Mouse (Mus musculus): ENCODE results near the gene Camkv. TPM values are rescaled to one million over a fixed set of nuclear protein-coding genes. Genes with fewer than 3 reads are reported as not detected.

The Camkv gene
- polyA plus RNA-seq, 1 experiment from 2014 or later: 0.07 TPM

DNA sequence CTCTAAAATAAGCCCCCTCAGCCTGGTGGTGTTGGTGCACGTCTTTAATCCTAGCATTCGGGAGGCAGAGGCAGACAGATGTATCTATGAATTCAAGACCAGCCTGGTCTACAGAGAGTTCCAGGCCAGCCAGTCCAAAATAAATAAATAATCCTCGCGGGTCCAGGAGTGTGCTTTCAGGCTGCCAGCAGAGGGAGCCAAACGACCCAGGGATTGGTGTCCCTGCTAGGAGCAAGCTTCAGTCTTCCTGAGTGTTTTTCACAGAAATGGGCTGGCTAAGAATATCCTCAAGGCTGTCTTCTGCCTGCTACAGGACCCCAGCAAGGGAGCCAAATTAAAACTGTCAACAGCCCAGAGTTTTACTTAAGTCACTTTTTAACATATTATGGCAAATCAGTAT is 28.2 kb downstream of the Camkv start:
- H3K36me3 ChIP-seq (ENCODE audit: control insufficient read depth, insufficient read depth, low read length): peaks cover 49% of the 10 kb centered on the region
- peak overlapping the region; percentile 49 to 80 for H3K27ac ChIP-seq (replicated peaks in 1 of 2; ENCODE audit: control insufficient read depth in 1 of 2, insufficient read depth in 1 of 2, low read depth in 2 of 2, low read length in 2 of 2)
- no peak overlapping the region for H3K4me3 ChIP-seq (ENCODE audit: control insufficient read depth in 1 of 2, insufficient read depth in 1 of 2, low read depth in 1 of 2, low read length in 2 of 2)
- H3K9ac ChIP-seq (ENCODE audit: low read length): peak overlapping the region; percentile 9; the same call in 1 of the 2 replicates
- 18% methylated on average over 5 of the region's 5 CpGs for WGBS
- H3K4me2 ChIP-seq (ENCODE audit: low read length): no peak overlapping the region
- no peaks in the 10 kb centered on the region for H3K27me3 ChIP-seq (ENCODE audit: control insufficient read depth, insufficient read depth, low read length)
- ATAC-seq (ENCODE audit: insufficient number of reproducible peaks, insufficient read depth, low FRiP score, low read depth): no peak; the same call in 1 of the 2 replicates
- no peaks in the 10 kb centered on the region for H3K9me3 ChIP-seq (ENCODE audit: control insufficient read depth, low read length)
- peaks cover 0 to 8% of the 10 kb centered on the region in 2 experiments; a peak in 1 of 4 replicates for H3K4me1 ChIP-seq (ENCODE audit: control insufficient read depth in 2 of 2, insufficient read depth in 2 of 2, low read length in 2 of 2)

DNA sequence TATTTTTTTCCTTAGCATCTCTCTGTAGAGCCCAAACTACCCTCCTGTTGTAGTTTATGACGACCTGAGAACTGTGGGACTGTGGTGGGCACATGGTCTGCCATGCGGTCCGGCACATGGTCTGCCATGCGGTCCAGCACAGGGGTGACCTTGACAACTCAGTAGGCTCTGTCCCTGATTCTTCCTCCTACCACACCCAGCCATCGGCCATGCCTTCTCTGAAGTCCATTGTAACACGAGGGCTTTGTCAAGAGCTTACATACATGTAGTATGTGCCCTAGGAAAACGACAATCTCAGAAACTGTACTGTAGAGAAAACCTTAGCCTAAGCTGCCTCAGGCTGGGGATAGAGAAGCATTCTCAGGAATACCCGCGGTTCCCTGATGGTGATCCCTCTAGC is 29.2 kb downstream of the Camkv start:
- Histone ChIP-seq H3K9me3 (ENCODE audit: control insufficient read depth, low read length) (no peaks in the 10 kb centered on the region), H3K4me3 (ENCODE audit: control insufficient read depth in 1 of 2, insufficient read depth in 1 of 2, low read depth in 1 of 2, low read length in 2 of 2) (no peak overlapping the region), H3K27me3 (ENCODE audit: control insufficient read depth, insufficient read depth, low read length) (no peaks in the 10 kb centered on the region), H3K4me2 (ENCODE audit: low read length) (no peak overlapping the region), H3K36me3 (ENCODE audit: control insufficient read depth, insufficient read depth, low read length) (peaks cover 42% of the 10 kb centered on the region), H3K27ac (replicated peaks in 1 of 2; ENCODE audit: control insufficient read depth in 1 of 2, insufficient read depth in 1 of 2, low read depth in 2 of 2, low read length in 2 of 2) (peak overlapping the region in 1 of 2 experiments; percentile 25; a peak in 1 of 4 replicates), H3K9ac (ENCODE audit: low read length) (no peak overlapping the region), H3K4me1 (ENCODE audit: control insufficient read depth in 2 of 2, insufficient read depth in 2 of 2, low read length in 2 of 2) (peaks cover 0 to 8% of the 10 kb centered on the region in 2 experiments; a peak in 1 of 4 replicates)
- ATAC-seq (ENCODE audit: insufficient number of reproducible peaks, insufficient read depth, low FRiP score, low read depth): no peak
- WGBS: 82% methylated on average over 9 of the region's 9 CpGs

DNA sequence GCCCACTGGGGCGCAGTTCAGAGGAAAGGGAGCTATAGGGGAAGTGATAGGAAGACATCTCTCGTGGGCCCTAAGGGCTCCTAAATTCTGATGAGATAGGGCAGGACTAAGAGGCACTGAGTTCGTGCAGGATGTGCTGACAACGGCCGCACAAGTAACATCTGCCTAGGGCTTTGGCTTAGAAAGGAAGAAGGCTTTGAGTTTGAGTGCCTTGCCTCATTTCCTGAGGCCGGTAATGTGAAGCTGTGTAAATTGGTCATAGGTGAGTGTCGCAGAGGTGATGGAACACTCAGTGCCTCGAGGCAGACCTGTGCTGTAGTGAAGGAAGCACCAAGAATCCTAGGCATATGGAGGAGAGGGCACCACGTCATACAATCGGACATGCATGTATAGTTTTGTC is 31.2 kb downstream of the Camkv start:
- H3K27me3 ChIP-seq (ENCODE audit: control insufficient read depth, insufficient read depth, low read length): no peaks in the 10 kb centered on the region
- no peak for ATAC-seq (ENCODE audit: insufficient number of reproducible peaks, insufficient read depth, low FRiP score, low read depth)
- no peak overlapping the region for H3K9ac ChIP-seq (ENCODE audit: low read length)
- no peak overlapping the region for H3K4me2 ChIP-seq (ENCODE audit: low read length)
- no peaks in the 10 kb centered on the region for H3K9me3 ChIP-seq (ENCODE audit: control insufficient read depth, low read length)
- H3K36me3 ChIP-seq (ENCODE audit: control insufficient read depth, insufficient read depth, low read length): peaks cover 29% of the 10 kb centered on the region
- no peak overlapping the region for H3K27ac ChIP-seq (replicated peaks in 1 of 2; ENCODE audit: control insufficient read depth in 1 of 2, insufficient read depth in 1 of 2, low read depth in 2 of 2, low read length in 2 of 2)
- no peak overlapping the region for H3K4me3 ChIP-seq (ENCODE audit: control insufficient read depth in 1 of 2, insufficient read depth in 1 of 2, low read depth in 1 of 2, low read length in 2 of 2)
- H3K4me1 ChIP-seq (ENCODE audit: control insufficient read depth in 2 of 2, insufficient read depth in 2 of 2, low read length in 2 of 2): peaks cover 0 to 12% of the 10 kb centered on the region in 2 experiments; a peak in 2 of 4 replicates
- WGBS: 83% methylated on average over 10 of the region's 10 CpGs

DNA sequence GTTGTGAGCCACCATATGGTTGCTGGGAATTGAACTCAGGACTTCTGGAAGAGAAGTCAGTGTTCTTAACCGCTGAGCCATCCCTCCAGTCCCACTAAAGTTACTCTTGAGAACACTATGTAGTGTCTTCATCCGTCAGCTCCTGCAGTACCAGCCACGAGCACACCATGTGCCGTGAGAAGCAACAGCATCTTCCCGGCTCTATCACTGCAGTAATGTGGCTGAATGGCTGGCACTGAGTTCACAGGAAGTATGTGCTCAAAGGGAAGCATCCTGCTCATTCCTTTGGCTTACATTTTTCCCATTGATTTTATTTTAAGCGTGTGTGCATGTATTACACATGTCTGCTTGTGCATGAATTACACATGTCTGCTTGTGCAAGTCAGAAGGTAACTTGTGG is 32.0 kb downstream of the Camkv start:
- no peak overlapping the region for H3K4me2 ChIP-seq (ENCODE audit: low read length)
- H3K9ac ChIP-seq (ENCODE audit: low read length): no peak overlapping the region
- peaks cover 0 to 18% of the 10 kb centered on the region in 2 experiments; a peak in 2 of 4 replicates for H3K4me1 ChIP-seq (ENCODE audit: control insufficient read depth in 2 of 2, insufficient read depth in 2 of 2, low read length in 2 of 2)
- ATAC-seq (ENCODE audit: insufficient number of reproducible peaks, insufficient read depth, low FRiP score, low read depth): no peak
- H3K27me3 ChIP-seq (ENCODE audit: control insufficient read depth, insufficient read depth, low read length): no peaks in the 10 kb centered on the region
- 80% methylated on average over 6 of the region's 6 CpGs for WGBS
- H3K9me3 ChIP-seq (ENCODE audit: control insufficient read depth, low read length): no peaks in the 10 kb centered on the region
- no peak overlapping the region for H3K4me3 ChIP-seq (ENCODE audit: control insufficient read depth in 1 of 2, insufficient read depth in 1 of 2, low read depth in 1 of 2, low read length in 2 of 2)
- peaks cover 22% of the 10 kb centered on the region for H3K36me3 ChIP-seq (ENCODE audit: control insufficient read depth, insufficient read depth, low read length)
- H3K27ac ChIP-seq (replicated peaks in 1 of 2; ENCODE audit: control insufficient read depth in 1 of 2, insufficient read depth in 1 of 2, low read depth in 2 of 2, low read length in 2 of 2): no peak overlapping the region

DNA sequence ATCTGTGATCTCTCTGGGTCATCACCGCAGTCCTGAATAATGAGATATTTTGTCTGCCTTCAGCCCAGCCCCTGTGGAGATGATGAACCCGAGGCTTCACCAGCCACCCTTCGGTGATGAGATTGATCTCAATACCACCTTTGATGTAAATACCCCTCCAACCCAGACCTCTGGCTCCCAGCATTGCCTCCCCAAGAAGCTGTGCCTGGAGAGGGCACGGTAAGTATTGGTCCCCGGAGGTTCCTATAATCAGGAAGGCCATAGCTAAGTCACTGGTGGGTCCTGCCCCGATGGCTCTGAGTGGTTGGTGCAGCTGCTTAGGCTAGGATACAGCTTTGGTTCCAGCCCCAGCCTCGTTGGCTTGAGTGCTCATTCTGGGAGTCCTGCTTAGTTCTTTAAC is 33.1 kb downstream of the Camkv start:
- no peak overlapping the region for H3K9ac ChIP-seq (ENCODE audit: low read length)
- H3K36me3 ChIP-seq (ENCODE audit: control insufficient read depth, insufficient read depth, low read length): peaks cover 18% of the 10 kb centered on the region
- H3K4me1 ChIP-seq (ENCODE audit: control insufficient read depth in 2 of 2, insufficient read depth in 2 of 2, low read length in 2 of 2): peaks cover 0 to 18% of the 10 kb centered on the region in 2 experiments; a peak in 2 of 4 replicates
- H3K27ac ChIP-seq (replicated peaks in 1 of 2; ENCODE audit: control insufficient read depth in 1 of 2, insufficient read depth in 1 of 2, low read depth in 2 of 2, low read length in 2 of 2): no peak overlapping the region
- 88% methylated on average over 7 of the region's 7 CpGs for WGBS
- ATAC-seq (ENCODE audit: insufficient number of reproducible peaks, insufficient read depth, low FRiP score, low read depth): no peak
- no peak overlapping the region for H3K4me3 ChIP-seq (ENCODE audit: control insufficient read depth in 1 of 2, insufficient read depth in 1 of 2, low read depth in 1 of 2, low read length in 2 of 2)
- H3K4me2 ChIP-seq (ENCODE audit: low read length): no peak overlapping the region
- no peaks in the 10 kb centered on the region for H3K27me3 ChIP-seq (ENCODE audit: control insufficient read depth, insufficient read depth, low read length)
- no peaks in the 10 kb centered on the region for H3K9me3 ChIP-seq (ENCODE audit: control insufficient read depth, low read length)

DNA sequence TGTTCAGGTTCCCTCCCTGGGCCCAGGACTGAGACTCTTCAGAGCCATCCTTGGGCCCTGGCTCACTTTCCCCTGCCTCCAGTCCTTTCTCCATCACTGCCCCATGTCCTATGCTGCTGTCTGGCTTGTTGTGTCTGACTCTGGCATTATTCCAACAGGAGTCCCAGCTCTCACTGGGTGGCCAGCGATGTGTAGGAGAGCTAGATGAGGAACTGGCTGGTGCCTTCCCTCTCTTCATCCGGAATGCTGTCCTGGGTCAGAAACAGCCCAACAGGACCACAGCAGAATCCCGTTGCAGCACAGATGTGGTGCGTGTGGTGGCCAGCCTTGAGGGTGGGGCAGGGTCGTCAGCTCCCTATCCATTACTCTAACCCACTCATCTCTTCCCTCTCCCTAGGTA is 34.8 kb downstream of the Camkv start:
- H3K27ac ChIP-seq (replicated peaks in 1 of 2; ENCODE audit: control insufficient read depth in 1 of 2, insufficient read depth in 1 of 2, low read depth in 2 of 2, low read length in 2 of 2): no peak overlapping the region
- H3K9me3 ChIP-seq (ENCODE audit: control insufficient read depth, low read length): no peaks in the 10 kb centered on the region
- 72% methylated on average over 5 of the region's 5 CpGs for WGBS
- H3K4me3 ChIP-seq (ENCODE audit: control insufficient read depth in 1 of 2, insufficient read depth in 1 of 2, low read depth in 1 of 2, low read length in 2 of 2): no peak overlapping the region
- no peak for ATAC-seq (ENCODE audit: insufficient number of reproducible peaks, insufficient read depth, low FRiP score, low read depth)
- no peak overlapping the region for H3K9ac ChIP-seq (ENCODE audit: low read length)
- H3K36me3 ChIP-seq (ENCODE audit: control insufficient read depth, insufficient read depth, low read length): peaks cover 14% of the 10 kb centered on the region
- no peaks in the 10 kb centered on the region for H3K27me3 ChIP-seq (ENCODE audit: control insufficient read depth, insufficient read depth, low read length)
- no peak overlapping the region for H3K4me2 ChIP-seq (ENCODE audit: low read length)
- peaks cover 8 to 22% of the 10 kb centered on the region in 2 experiments for H3K4me1 ChIP-seq (ENCODE audit: control insufficient read depth in 2 of 2, insufficient read depth in 2 of 2, low read length in 2 of 2)

DNA sequence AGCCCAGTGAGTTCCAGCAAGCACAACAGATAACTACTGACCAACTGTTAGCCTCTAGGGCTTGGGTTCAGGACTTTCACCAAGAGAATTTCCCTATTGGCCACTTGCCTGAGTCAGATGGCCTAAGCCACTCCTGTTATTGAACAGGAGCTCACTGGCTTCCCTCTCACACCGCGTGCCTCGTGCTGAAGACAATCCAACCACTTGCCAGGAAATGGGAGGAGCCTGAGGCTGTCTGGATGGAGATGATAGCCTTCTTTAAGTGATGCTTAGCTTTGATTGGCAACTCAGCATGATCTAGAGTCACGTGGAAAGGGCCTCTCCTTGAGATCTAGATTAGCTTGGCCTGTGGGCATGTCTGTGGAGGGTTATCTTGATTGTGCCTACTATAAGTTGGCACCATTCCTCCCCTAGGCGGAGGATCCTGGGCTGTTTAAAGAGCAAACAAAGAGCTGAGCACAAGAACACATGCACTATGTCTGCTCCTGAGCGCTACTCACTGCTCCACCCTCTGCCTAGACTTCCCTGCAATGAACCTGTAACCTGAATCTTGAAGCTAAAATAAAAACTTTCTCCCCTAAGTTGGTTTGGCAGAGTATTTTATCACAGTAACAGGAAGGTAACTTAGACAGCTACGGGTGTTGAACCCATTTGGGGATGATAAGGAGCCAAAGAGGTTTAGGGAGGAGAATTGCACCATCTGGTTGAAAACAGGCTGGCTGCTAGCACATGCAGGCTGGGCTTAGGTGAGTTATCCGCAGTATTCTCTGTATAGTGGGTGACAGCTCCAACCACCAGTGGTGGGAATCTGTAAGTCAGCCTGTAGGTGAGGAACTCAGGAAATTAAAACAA is 36.4 kb downstream of the Camkv start:
- Histone ChIP-seq H3K4me2 (ENCODE audit: low read length) (no peak overlapping the region), H3K9ac (ENCODE audit: low read length) (no peak overlapping the region), H3K4me1 (ENCODE audit: control insufficient read depth in 2 of 2, insufficient read depth in 2 of 2, low read length in 2 of 2) (peaks cover 18 to 33% of the 10 kb centered on the region in 2 experiments), H3K27me3 (ENCODE audit: control insufficient read depth, insufficient read depth, low read length) (no peaks in the 10 kb centered on the region), H3K9me3 (ENCODE audit: control insufficient read depth, low read length) (no peaks in the 10 kb centered on the region), H3K36me3 (ENCODE audit: control insufficient read depth, insufficient read depth, low read length) (peaks cover 11% of the 10 kb centered on the region), H3K4me3 (ENCODE audit: control insufficient read depth in 1 of 2, insufficient read depth in 1 of 2, low read depth in 1 of 2, low read length in 2 of 2) (no peak overlapping the region), H3K27ac (replicated peaks in 1 of 2; ENCODE audit: control insufficient read depth in 1 of 2, insufficient read depth in 1 of 2, low read depth in 2 of 2, low read length in 2 of 2) (peak overlapping the region; percentile 29 to 35; a peak in 1 of 4 replicates)
- WGBS: 53% methylated on average over 8 of the region's 8 CpGs
- peak; percentile 33; the same call in 1 of the 2 replicates for ATAC-seq (ENCODE audit: insufficient number of reproducible peaks, insufficient read depth, low FRiP score, low read depth)

Data from heart, embryonic 14.5 days (tissue).